Mouse (Mus musculus) regulatory T cell (primary cell): ENCODE results near the gene Loxl3.

ENCODE experiments used
- in situ Hi-C: fragments of 300-600 bp; cut with MboI, MseI; formaldehyde crosslinking; loops from one replicate; pipeline ENCODE4 v1.15.1; 2025; ENCODE audit warnings: high pct_unique_total_duplicates

Gene Loxl3

GRCm38 (mm10) chr6:83033249-83034185 is at the start of gene Loxl3, which contains the start of gene Dok1:
Gene Loxl3 (plus strand): TSS chr6:83034173.
Gene Dok1 (minus strand): TSS chr6:83033471.
- in situ Hi-C loops: no loop called here

DNA sequence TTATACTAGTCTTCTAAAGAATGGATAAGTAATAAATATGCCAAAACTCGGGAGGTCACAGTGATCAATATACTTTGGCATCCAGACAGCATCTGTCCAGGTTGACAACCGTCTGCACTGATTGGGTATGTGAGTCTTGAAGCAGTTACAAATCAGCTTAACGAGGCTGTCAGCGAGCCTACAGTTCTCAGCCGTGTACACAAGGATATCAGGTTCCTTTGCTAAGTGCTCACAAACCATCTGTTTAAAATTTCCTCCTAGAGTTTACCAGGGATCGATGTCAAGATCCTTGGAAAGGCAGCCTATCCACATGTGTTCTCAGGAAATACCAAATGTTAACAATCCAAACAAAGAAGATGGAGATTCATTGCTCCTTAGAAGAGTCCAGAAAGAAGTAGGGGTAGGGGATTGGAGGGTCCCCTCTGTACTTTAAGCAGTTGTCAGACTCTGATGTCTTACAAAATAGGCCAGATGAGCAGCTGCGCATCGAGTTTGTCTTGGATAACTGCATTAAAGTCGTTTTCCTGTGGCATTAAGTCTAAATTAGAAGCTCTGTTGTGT is 46.5 kb upstream of the Loxl3 start:
- in situ Hi-C loops: no loop called here

DNA sequence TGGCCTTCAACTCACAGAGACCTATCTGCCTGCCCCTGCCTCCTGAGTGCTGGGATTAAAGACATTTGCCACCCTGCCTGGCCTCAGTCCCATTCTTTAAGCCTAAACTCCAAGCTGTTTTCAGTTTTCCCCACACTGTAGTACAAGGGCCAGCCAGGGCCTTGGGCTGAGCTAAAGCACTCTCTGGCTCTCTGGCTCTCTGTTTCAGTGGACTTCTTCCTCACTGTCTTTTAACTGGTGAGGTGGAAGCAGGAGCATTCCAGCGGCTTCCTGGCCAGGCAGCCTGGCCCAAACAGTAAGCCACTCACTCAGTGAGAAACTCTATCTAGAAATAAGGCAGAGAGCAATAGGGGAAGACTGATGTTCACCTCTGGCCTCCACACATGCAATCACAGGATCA is 40.3 kb upstream of the Loxl3 start:
- in situ Hi-C loops: no loop called here

DNA sequence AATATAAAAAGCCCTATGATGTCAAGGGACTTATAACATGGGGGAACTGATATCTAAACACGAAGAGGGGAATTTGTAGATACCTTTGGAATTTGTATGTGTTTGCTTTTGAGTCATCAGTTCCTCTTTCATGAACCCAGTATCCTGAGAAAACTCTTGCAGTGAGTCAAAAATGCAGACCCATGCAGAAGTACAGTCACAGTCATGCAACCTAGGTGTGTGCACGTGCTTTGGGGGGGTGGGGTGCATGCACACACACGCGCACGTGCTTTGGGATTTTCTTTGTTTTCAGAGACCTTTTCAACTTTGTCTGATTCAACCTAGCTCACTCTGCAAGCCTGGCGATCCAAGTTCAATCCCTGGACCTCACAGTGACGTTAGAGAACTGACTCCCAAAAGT is 39.6 kb upstream of the Loxl3 start:
- in situ Hi-C loops: no loop called here

DNA sequence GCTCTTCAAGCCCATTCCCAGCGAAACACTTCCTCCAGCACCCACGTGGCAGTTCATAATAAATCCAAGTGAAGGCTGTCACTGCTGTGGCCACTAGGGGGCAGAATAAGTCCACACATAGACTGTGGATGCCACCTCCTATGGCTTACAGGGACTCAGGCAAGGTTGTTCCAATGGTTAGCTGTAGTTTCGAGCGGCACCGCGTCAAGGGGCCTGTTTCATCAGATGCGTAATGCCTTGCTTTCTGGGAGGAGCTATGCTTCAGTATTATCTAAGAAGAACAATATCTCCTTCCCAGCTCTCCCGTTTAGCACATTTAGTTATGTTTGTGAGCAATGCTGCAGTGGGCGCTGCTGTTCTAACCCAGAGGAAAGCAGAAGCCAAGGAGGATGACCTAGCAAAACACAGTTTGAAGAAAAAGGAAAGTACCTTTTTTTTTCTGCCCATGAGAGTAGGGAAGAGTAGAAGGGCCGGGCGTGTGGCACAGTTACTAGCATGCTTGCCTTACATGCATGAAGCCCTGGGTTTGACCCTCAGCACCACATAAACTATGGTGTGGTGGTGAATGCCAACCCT is 37.1 kb upstream of the Loxl3 start:
- in situ Hi-C loops: loop anchor here (5.0 kb wide), 1 partner anchor 100 kb away; no protein-coding TSS in a partner anchor

GRCm38 (mm10) chr6:82997511-82998102 is 36.4 kb upstream of the Loxl3 start:
- in situ Hi-C loops: loop anchor here (5.0 kb wide), 1 partner anchor 100 kb away; no protein-coding TSS in a partner anchor

DNA sequence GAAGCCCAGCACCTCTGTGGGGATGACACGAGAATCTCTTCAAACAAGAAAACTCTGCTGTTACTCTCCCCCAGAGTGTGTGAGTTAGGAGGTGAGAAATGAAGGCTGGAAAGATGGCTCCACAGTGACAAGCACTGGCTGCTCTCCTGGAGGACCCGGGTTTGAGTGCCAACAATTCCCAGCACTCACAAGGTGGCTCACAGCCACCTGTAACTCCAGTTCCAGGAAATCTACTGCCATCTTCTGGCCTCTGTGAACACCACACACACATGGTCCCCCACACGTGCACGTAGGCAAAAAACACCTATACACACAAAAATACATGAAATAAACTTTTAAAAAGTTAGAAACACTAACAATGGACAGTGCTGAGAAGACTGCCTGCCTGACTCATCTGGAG is 35.6 kb upstream of the Loxl3 start:
- in situ Hi-C loops: loop anchor here (5.0 kb wide), 1 partner anchor 99 kb away; no protein-coding TSS in a partner anchor

GRCm38 (mm10) chr6:82999986-83000385 is 34.0 kb upstream of the Loxl3 start:
- in situ Hi-C loops: loop anchor here (5.0 to 10.0 kb wide), 3 partner anchors 55 to 267 kb away; partner anchors contain the start of genes Aup1, Dqx1 and Htra2

DNA sequence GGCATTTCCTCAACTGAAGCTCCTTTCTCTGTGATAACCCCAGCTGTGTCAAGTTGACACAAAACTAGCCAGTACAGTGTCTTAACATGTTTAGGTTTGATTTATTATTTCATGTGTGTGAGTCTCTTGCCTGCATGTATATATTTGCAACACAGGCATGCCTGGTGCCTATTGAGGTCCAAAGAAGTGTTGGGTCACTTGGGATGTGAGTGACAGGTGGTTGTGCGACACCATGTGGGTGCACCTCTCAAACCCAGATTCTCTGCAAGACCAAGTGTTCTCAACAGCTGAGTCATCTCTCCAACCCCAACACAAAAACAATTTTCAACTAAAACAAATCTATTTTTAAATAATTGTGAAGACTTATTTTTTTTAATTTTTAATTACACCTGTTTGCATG is 30.9 kb upstream of the Loxl3 start:
- in situ Hi-C loops: loop anchor here (5.0 to 10.0 kb wide), 2 partner anchors 52 to 264 kb away; partner anchors contain the start of genes Aup1, Dqx1 and Htra2

DNA sequence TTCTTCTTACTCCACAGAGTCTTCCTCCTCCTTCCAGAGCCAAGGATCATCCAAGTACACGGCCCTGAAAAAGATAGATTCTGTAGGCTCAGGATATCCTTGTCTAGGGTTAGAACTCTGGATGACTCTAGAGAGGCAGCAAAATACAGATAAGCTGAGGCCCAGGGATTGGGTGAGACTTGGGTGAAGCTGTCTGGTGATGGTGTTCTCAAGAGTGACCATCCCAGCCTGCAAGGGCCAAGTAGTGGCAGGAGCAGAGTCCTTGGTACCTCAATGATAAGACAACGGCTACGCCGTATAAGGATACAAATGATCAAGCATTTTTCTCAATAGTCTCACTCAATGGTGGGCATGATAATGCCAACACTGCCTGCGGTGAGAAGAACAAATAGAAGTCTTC is 30.1 kb upstream of the Loxl3 start:
- in situ Hi-C loops: loop anchor here (5.0 to 10.0 kb wide), 2 partner anchors 51 to 263 kb away; partner anchors contain the start of genes Aup1, Dqx1 and Htra2

- in situ Hi-C loops: loop anchor here (5.0 to 10.0 kb wide), 2 partner anchors 50 to 263 kb away; partner anchors contain the start of genes Aup1, Dqx1 and Htra2
These were observed 29.7 kb upstream of the Loxl3 start for GRCm38 (mm10) chr6:83004309-83004708.

- in situ Hi-C loops: loop anchor here (5.0 to 10.0 kb wide), 2 partner anchors 50 to 262 kb away; partner anchors contain the start of genes Aup1, Dqx1 and Htra2
These were observed 29.1 kb upstream of the Loxl3 start for GRCm38 (mm10) chr6:83004872-83005271.

DNA sequence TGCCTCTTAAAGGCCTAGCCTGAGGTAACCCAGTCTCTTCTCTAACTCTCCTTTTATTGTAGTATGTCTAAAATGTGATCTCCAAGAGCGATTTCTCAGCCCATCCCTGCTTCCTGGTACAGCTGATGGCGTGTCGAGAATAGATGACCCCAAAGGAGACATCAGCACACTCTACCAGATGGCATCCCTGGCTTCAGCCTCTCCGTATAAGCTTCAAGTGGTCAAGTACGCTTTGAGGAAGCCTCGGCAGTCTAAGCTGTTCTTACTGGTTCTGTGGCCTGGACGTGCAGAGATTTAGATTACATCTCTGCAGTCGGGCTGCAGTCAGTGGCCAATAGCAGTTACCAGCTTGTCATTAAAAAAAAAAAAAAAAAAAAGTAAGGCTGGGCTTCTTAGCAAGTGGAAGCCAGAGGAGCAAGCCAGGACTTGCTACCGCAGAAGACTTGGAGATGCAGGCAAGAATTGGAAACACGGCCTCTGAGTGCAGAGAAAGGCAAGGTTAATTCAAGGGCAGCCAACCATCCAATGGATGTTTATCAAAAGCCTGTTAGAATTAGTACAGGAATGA is 28.4 kb upstream of the Loxl3 start:
- in situ Hi-C loops: loop anchor here (10.0 kb wide), 1 partner anchor 49 kb away; the partner anchor contains the start of genes Aup1, Dqx1 and Htra2

GRCm38 (mm10) chr6:83006114-83006513 is 27.9 kb upstream of the Loxl3 start:
- in situ Hi-C loops: loop anchor here (10.0 kb wide), 1 partner anchor 49 kb away; the partner anchor contains the start of genes Aup1, Dqx1 and Htra2

DNA sequence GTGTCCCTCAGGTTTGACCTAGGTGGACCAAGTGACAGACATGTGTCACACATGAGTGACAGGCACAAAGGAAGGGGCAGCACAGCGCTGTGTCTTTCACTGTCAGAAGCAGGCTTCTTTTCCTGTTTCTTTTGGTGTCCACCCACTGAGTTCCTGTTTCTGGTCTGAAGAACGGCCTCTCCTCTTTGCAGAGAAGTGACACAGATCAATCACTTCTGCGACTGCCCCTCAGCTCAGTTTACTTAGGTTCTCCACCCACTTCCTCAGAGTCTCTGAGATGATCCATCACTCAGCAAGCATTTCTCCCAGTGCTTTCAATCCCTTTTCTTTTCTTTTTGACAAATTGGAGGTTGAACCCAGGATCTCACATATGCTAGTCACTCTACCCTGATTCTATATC is 25.3 kb upstream of the Loxl3 start:
- in situ Hi-C loops: loop anchor here (10.0 kb wide), 1 partner anchor 46 kb away; the partner anchor contains the start of genes Aup1, Dqx1 and Htra2

DNA sequence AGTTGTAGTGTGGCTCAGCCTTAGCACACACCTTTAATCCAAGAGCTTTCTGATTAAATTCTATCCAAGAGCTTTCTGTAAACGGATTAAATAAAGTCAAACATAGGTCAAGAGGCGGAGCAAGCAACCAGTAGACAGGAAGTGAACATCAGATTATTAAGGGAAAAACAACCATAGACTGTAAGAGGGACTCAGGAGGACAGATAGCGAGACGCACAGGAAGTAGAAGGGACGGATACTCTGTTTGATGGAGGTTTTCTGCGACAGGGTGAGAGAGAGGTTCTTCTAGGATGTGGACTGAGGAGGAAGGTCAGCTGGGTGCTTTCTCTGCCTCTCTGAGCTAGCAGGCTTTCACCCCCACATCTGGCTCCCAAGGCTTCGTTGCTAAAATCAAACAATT is 24.0 kb upstream of the Loxl3 start:
- in situ Hi-C loops: no loop called here

DNA sequence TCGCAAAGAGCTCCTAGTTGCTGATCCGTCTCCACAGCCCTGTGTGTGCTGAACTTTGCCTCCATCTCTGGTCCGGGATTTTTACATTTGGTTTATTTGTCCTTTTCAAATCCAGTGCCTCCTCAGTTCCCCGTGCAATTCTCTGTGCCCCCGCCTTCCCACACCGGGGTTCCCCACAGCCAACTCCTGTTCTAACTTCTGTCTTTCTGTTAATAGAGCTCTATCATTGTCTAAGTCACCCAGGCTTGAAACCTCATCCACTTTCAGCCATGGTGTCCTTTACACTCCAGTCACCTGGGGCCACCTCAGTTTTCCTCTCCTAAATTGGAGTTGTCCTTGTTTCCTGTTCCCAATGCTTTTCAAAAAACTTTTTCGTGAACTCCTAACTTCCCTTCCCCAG is 22.7 kb upstream of the Loxl3 start:
- in situ Hi-C loops: no loop called here

DNA sequence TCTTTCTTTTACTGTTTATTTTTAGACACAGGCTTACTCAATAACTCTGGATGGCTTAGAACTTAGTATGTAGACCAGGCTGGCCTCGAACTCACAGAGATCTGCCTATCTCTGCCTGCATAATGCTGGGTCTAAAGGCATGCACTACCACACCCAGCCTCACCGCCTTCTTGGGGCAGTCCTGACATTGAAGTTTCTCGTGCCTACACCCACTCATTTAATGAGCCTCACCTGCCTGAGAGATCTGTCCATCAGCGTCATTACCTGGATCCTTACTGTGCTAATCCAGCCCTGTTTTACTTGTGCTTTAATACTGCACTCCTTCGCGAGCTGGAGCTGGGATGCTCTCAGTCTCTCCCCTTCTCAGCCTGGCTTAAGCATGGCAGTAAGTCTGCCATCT is 22.2 kb upstream of the Loxl3 start:
- in situ Hi-C loops: no loop called here

- in situ Hi-C loops: no loop called here
These were observed 20.5 kb upstream of the Loxl3 start for GRCm38 (mm10) chr6:83013444-83013843.

GRCm38 (mm10) chr6:83014482-83015466 is 19.2 kb upstream of the Loxl3 start:
- in situ Hi-C loops: no loop called here
